Mouse (Mus musculus) left cerebral cortex, postnatal 4 days (tissue): ENCODE measurements around the gene Icosl. TPM values are rescaled to one million over a fixed set of nuclear protein-coding genes. Genes with fewer than 3 reads are reported as not detected.
A peak's percentile ranks its signal among the peaks of the same experiment; 100 is the strongest.
"Not testable (repeated sequence)": the region's sequence is repeated elsewhere in the genome, so short reads cannot be mapped to it uniquely, and the experiment has no call there.

Source experiments
- DNase-seq: peaks from one replicate; pipeline ENCODE4 v3.0.0-alpha.2; 2022
- intact Hi-C: fragments of 180-260 bp; cut with DNase I; formaldehyde crosslinking; loops from one replicate; pipeline ENCODE4 v1.15.1; 2025
- total RNA-seq, 2 experiments: library from RNA; stranded (reverse); gene quantifications; 2 replicates each; pipeline ENCODE4 v1.2.3; 2021

Icosl gene
- total RNA-seq, 2 experiments from 2014 or later = 0.85 to 0.98 TPM

- DNase-seq = peak; percentile 52
- intact Hi-C loops = no loop called here
These were observed 36.4 kb downstream of the Icosl start for GRCm38 (mm10) chr10:78105548-78105947.

- intact Hi-C loops = no loop called here
- no peak for DNase-seq
These were observed 45.5 kb downstream of the Icosl start for GRCm38 (mm10) chr10:78114521-78115092.

- no peak for DNase-seq
- intact Hi-C loops = no loop called here
These were observed 46.1 kb downstream of the Icosl start for GRCm38 (mm10) chr10:78115153-78115552.

GRCm38 (mm10) chr10:78119422-78119821 is 50.3 kb downstream of the Icosl start:
- intact Hi-C loops = no loop called here
- DNase-seq = no peak

GRCm38 (mm10) chr10:78124137-78124536 is 55.0 kb downstream of the Icosl start:
- peak; percentile 26 for DNase-seq
- intact Hi-C loops = not testable (repeated sequence)

GRCm38 (mm10) chr10:78125061-78125460 is 56.0 kb downstream of the Icosl start:
- DNase-seq, intact Hi-C loops: not testable (repeated sequence)

- intact Hi-C loops = no loop called here
- DNase-seq = no peak
These were observed 57.2 kb downstream of the Icosl start for GRCm38 (mm10) chr10:78126311-78126710.

GRCm38 (mm10) chr10:78127046-78127870 is 58.2 kb downstream of the Icosl start:
- DNase-seq = no peak
- intact Hi-C loops = no loop called here

GRCm38 (mm10) chr10:78127931-78128330 is 58.8 kb downstream of the Icosl start:
- DNase-seq = no peak
- intact Hi-C loops = no loop called here

GRCm38 (mm10) chr10:78128647-78129046 is 59.5 kb downstream of the Icosl start:
- no peak for DNase-seq
- intact Hi-C loops = no loop called here

GRCm38 (mm10) chr10:78129423-78129822 is 60.3 kb downstream of the Icosl start:
- DNase-seq = peak; percentile 75
- intact Hi-C loops = no loop called here

GRCm38 (mm10) chr10:78129998-78130397 is 60.9 kb downstream of the Icosl start:
- intact Hi-C loops = no loop called here
- no peak for DNase-seq

Other genes with a start within 250 kb of the Icosl start
- gene Krtap10-4, start 242.2 kb upstream of the Icosl start, total RNA-seq = not detected
- gene Krtap10-10, start 233.4 kb upstream of the Icosl start, total RNA-seq = not detected
- gene Gm36176, start 222.5 kb upstream of the Icosl start, total RNA-seq = not detected
- not detected for gene Gm10318, start 216.4 kb upstream of the Icosl start, total RNA-seq
- not detected for gene Gm3285, start 207.3 kb upstream of the Icosl start, total RNA-seq
- gene Lrrc3, start 166.8 kb upstream of the Icosl start, total RNA-seq = 10 to 100 TPM; 38.5 to 39.1 TPM
- 10 to 100 TPM; 14.1 to 22.9 TPM for gene Trpm2, start 98.7 kb upstream of the Icosl start, total RNA-seq
- 10 to 100 TPM; 28.9 to 35.3 TPM for gene 1810043G02Rik, start 90.8 kb upstream of the Icosl start, total RNA-seq
- 10 to 100 TPM; 73.2 to 83.6 TPM for gene Pfkl, start 59.2 kb upstream of the Icosl start, total RNA-seq
- gene Dnmt3l, start 27.4 kb upstream of the Icosl start, total RNA-seq = not detected
- under 1 TPM; 0.44 TPM for gene Aire, start 25.7 kb upstream of the Icosl start, total RNA-seq
- 10 to 100 TPM; 52.6 to 59.3 TPM for gene D10Jhu81e, start 100.5 kb downstream of the Icosl start, total RNA-seq
- gene Pwp2, start 115.8 kb downstream of the Icosl start, total RNA-seq = 10 to 100 TPM; 22.6 to 23.7 TPM
- gene Trappc10, start 175.3 kb downstream of the Icosl start, total RNA-seq = 10 to 100 TPM; 85.8 to 86.5 TPM